Mouse (Mus musculus) embryonic fibroblast, embryonic 13.5 days (primary cell): ENCODE data around the gene Tmem202. TPM values are rescaled to one million over a fixed set of nuclear protein-coding genes. Genes with fewer than 3 reads are reported as not detected.

Experiments used
- H3K27ac ChIP-seq: 2 replicates; pipeline ENCODE4 v1.5.1; 2012; ENCODE audit warnings: low read length, control low read depth, inconsistent platforms; ENCODE audit not compliant: insufficient read depth
- H3K4me1 ChIP-seq: 2 replicates; pipeline ENCODE4 v1.6.1; 2011; ENCODE audit warnings: low read length; ENCODE audit not compliant: control insufficient read depth, insufficient read depth
- H3K4me3 ChIP-seq: 2 replicates; pipeline ENCODE4 v1.5.1; 2011; ENCODE audit warnings: mild to moderate bottlenecking, control low read depth, low read length; ENCODE audit not compliant: insufficient read depth
- CTCF ChIP-seq: IDR thresholded peaks from 2 replicates; pipeline ENCODE4 v1.5.1; 2011; ENCODE audit warnings: mild to moderate bottlenecking, control low read depth, low read length, moderate library complexity, borderline replicate concordance; ENCODE audit not compliant: insufficient read depth
- POLR2A ChIP-seq: IDR thresholded peaks from 2 replicates; pipeline ENCODE4 v1.6.1; 2011; ENCODE audit warnings: low read depth, mild to moderate bottlenecking, control low read depth, low read length, moderate library complexity
- polyA plus RNA-seq: library from polyadenylated mRNA; stranded (reverse); fragments of >200 nt; gene quantifications from 2 replicates; pipeline ENCODE4 v1.2.4, GENCODE M21; 2011; ENCODE audit warnings: low read depth; ENCODE audit not compliant: missing spikeins, insufficient read length

Gene Tmem202
- 2.3 and 2.4 TPM in 2 replicates for polyA plus RNA-seq

DNA sequence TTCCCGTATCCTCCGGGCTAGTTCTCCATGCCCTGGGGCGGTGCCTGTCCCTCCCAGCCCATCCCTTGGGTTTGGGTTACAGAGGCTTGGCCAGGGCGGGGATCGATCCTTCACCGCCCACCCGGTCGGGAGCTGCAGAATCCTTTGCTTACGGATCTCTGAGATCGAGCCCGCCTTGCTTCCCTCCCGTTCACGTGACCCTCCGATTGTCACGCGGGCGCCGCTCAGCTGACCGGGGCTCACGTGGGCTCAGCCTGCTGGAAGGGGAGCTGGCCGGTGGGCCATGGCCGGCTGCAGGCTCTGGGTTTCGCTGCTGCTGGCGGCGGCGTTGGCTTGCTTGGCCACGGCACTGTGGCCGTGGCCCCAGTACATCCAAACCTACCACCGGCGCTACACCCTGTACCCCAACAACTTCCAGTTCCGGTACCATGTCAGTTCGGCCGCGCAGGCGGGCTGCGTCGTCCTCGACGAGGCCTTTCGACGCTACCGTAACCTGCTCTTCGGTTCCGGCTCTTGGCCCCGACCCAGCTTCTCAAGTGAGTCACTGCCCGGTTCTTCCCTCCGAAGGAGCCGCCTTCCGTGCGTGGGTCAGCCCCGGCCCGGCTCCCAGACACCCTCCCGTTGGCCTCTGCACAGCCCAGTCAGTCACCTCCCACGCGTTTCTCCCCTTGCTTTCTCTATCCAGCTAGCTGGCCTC lies at the start of gene Tmem202, which contains the start of gene Hexa:
Gene Tmem202 (minus strand): TSS at position 407 of the 697 bp plus-strand sequence.
Gene Hexa (plus strand): TSS at position 100 of the 697 bp plus-strand sequence.
- peak within 1 kb of the TSS; percentile 89 for H3K27ac ChIP-seq
- H3K4me3 ChIP-seq = peak within 1 kb of the TSS; percentile 66
- TF ChIP-seq CTCF (no peak), POLR2A (peak; percentile 73)
- H3K4me1 ChIP-seq = peaks cover 14% of the 10 kb centered on the region; the same call in 1 of the 2 replicates

DNA sequence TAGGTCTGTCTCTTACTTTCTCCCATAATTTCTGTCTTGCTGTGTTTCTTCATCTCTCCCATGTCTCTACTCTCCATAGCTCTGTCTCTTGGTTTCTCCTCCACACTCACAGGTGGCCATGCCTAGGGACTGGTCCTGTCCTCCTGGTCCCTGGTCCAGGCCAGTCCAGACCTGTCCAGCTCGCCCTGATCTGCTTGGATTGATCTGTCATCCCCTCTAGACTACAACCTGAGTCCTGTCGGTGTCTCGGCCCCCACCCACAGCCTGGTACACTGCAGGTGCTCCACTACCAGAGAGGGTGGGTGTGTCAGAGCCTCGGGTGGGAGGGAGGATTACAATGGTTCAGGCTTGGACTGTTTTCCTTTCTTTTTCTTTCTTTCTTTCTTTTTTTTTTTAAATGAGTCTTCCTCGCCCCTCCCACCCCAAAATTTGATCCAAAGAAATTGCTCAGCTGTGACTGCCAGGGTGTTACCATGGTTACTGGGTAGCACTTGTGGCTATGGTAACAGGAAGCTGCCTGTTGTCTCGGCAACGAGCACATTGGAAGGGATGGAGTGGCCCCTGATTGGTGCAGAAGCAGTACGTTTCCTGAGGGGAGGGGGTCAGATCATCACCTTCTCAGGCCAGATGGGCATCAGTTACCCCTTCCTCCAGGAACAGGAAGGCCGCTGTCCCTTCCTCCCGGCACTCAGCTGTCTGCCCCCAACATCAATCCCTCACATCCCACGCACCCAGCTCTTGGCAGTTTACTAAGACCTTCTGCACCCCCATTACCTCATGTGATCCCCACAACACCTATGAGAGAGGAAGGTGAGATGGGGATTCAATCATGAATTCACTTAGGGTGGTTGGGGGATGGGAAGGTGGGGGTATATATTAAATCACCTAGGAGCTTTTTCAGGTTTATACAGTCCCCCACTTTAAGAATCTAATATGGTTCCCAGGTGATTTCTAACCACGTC lies 49.3 kb upstream of the Tmem202 start:
- 0 out of 2 replicates have a peak, but pooled peaks cover 2% of the 10 kb centered on the region for H3K4me1 ChIP-seq
- no peak overlapping the region for H3K4me3 ChIP-seq
- no peak overlapping the region for H3K27ac ChIP-seq
- TF ChIP-seq CTCF (no peak), POLR2A (no peak)

GRCm38 (mm10) chr9:59588252-59588651 lies 48.6 kb upstream of the Tmem202 start:
- no peak overlapping the region for H3K4me3 ChIP-seq
- no peak overlapping the region for H3K27ac ChIP-seq
- TF ChIP-seq POLR2A (no peak), CTCF (no peak)
- H3K4me1 ChIP-seq = 0 out of 2 replicates have a peak, but pooled peaks cover 2% of the 10 kb centered on the region

- peak overlapping the region; percentile 15; the same call in 1 of the 2 replicates for H3K4me3 ChIP-seq
- TF ChIP-seq POLR2A (0 out of 2 replicates have a peak, but pooled peaks have one; percentile 15), CTCF (peak; percentile 58)
- 0 out of 2 replicates have a peak, but pooled peaks cover 2% of the 10 kb centered on the region for H3K4me1 ChIP-seq
- no peak overlapping the region for H3K27ac ChIP-seq
Measured at GRCm38 (mm10) chr9:59584871-59585308, 45.2 kb upstream of the Tmem202 start.

- TF ChIP-seq POLR2A = no peak
- TF ChIP-seq CTCF = no peak
- Histone ChIP-seq H3K27ac (no peak overlapping the region), H3K4me1 (no peaks in the 10 kb centered on the region), H3K4me3 (no peak overlapping the region)
Measured at GRCm38 (mm10) chr9:59578505-59578867, 38.8 kb upstream of the Tmem202 start.

GRCm38 (mm10) chr9:59577844-59578504 lies 38.3 kb upstream of the Tmem202 start, which contains the start of gene Celf6:
Gene Celf6 (plus strand): TSS chr9:59577917.
- Histone ChIP-seq H3K27ac (no peak within 1 kb of the TSS), H3K4me3 (peak within 1 kb of the TSS; percentile 33), H3K4me1 (no peaks in the 10 kb centered on the region)
- no peak for TF ChIP-seq CTCF
- TF ChIP-seq POLR2A = no peak

DNA sequence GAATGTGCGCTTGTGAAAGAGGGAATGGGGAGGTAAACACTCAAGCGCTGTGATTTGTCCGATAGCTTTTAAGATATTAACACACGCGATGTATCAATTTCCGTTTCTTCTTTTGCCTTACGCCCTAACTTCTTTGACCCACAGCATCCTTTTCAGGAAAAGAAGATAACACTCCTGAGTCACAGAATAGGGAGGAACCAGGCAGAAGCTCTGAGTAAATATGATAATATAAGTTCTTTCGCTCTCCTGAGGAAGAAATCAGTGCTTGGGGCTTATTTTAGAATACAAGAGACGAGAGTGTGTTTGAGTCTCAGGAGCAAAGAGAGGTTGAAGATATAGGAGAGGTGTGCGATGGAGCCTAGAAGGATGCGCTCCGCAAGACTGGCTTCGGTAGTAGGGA lies 37.8 kb upstream of the Tmem202 start:
- no peaks in the 10 kb centered on the region for H3K4me1 ChIP-seq
- peak overlapping the region; percentile 33 for H3K4me3 ChIP-seq
- H3K27ac ChIP-seq = no peak overlapping the region
- TF ChIP-seq CTCF (no peak), POLR2A (no peak)

- TF ChIP-seq POLR2A = no peak
- H3K4me1 ChIP-seq = no peaks in the 10 kb centered on the region
- no peak overlapping the region for H3K27ac ChIP-seq
- H3K4me3 ChIP-seq = no peak overlapping the region
Measured at GRCm38 (mm10) chr9:59571852-59572251, 32.2 kb upstream of the Tmem202 start.

- Histone ChIP-seq H3K4me3 (no peak overlapping the region), H3K4me1 (no peaks in the 10 kb centered on the region), H3K27ac (no peak overlapping the region)
- TF ChIP-seq CTCF (peak; percentile 53; the same call in 1 of the 2 replicates), POLR2A (no peak)
Measured at GRCm38 (mm10) chr9:59567111-59567510, 27.5 kb upstream of the Tmem202 start.
